Mouse (Mus musculus) right cerebral cortex, adult 18-20 months (tissue): ENCODE results near the gene Smim14.

Experiments used
- DNase-seq: peaks from one replicate; pipeline ENCODE4 v3.0.0; 2022; ENCODE audit warnings: mixed read lengths

The Smim14 gene

DNA sequence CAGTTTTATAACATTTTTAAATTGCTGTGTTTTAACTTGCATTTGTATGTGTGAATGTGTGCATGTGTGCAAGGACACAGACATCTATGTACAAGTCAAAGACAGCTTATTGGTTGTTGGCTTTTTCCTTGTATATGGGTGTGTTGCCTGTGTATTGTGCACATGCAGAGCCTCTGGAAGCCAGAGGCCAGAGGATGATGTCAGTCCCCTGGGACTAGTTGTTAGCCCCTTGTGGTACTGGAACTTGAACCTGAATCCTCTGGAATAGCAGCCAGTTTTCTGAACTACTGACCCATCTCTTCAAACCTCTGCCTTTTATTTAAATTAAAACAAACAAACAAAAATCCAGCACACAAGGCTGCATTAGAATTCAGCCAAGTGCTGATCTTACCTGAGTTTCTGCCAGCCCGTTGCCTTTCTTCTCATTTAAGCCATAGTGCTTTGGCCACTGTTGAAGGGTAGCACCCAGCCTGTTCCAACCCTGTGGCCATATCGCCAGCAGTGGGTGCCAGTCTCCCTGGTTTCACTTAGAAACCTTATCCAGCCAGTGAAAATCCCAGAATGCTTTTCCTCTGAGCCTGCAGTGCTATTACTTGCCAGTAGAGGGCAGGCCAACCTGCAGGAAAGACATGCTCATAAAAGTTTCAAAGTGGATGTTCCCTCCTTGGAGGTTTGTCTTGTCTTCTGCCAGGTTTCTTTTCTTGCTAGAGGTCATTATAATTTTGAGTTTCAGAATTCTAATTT lies 135.6 kb downstream of the Smim14 start:
- DNase-seq: peak; percentile 80
